Mouse (Mus musculus) liver, embryonic 12.5 days (tissue): Measurements from ENCODE around the gene Hpdl. TPM values are rescaled to one million over a fixed set of nuclear protein-coding genes. Genes with fewer than 3 reads are reported as not detected.
"Not testable (repeated sequence)": the region's sequence is repeated elsewhere in the genome, so short reads cannot be mapped to it uniquely, and the experiment has no call there.

Experiments
- ATAC-seq: fragments of 200-750 bp; cut with Nextera tagmentation; 2 replicates; pipeline ENCODE4 v1.8.0; 2017; ENCODE audit warnings: moderate number of reproducible peaks, mild to moderate bottlenecking, moderate library complexity
- H3K27ac ChIP-seq: fragments of 300-500 bp; sonication (generic); 2 replicates; pipeline ENCODE4 v1.5.1; 2016; ENCODE audit warnings: mild to moderate bottlenecking
- H3K27me3 ChIP-seq: fragments of 300-500 bp; sonication (generic); replicated peaks from 2 replicates; pipeline ENCODE4 v1.6.1; 2016; ENCODE audit warnings: mild to moderate bottlenecking, moderate library complexity
- H3K36me3 ChIP-seq: fragments of 300-500 bp; sonication (generic); 2 replicates; pipeline ENCODE4 v1.6.1; 2016; ENCODE audit warnings: mild to moderate bottlenecking, moderate library complexity
- H3K4me1 ChIP-seq: fragments of 300-500 bp; sonication (generic); 2 replicates; pipeline ENCODE4 v1.6.1; 2016
- H3K4me2 ChIP-seq: fragments of 300-500 bp; sonication (generic); 2 replicates; pipeline ENCODE4 v1.6.1; 2016; ENCODE audit warnings: mild to moderate bottlenecking, moderate library complexity
- H3K4me3 ChIP-seq: fragments of 300-500 bp; sonication (generic); 2 replicates; pipeline ENCODE4 v1.5.1; 2016; ENCODE audit warnings: mild to moderate bottlenecking, moderate library complexity
- H3K9ac ChIP-seq: fragments of 300-500 bp; sonication (generic); 2 replicates; pipeline ENCODE4 v1.6.1; 2016; ENCODE audit warnings: mild to moderate bottlenecking, moderate library complexity
- H3K9me3 ChIP-seq: fragments of 300-500 bp; sonication (generic); replicated peaks from 2 replicates; pipeline ENCODE4 v1.6.1; 2016; ENCODE audit warnings: mild to moderate bottlenecking, moderate library complexity
- WGBS: fragments of 180-500 bp; shearing (Covaris S2); methylation state at CpG from one replicate; pipeline ENCODE4 v1.1.7; 2016; ENCODE audit not compliant: insufficient replicate concordance; 5-methylcytosine and 5-hydroxymethylcytosine counted together
- polyA plus RNA-seq: library from polyadenylated mRNA; unstranded; fragments of >200 nt; fragmentation: Nextera tagmentation; extraction: Ambion mirVana; gene quantifications from 2 replicates; pipeline ENCODE4 v1.2.1, GENCODE M21; 2016

The Hpdl gene
- polyA plus RNA-seq = 0.49 and 0.75 TPM in 2 replicates

DNA sequence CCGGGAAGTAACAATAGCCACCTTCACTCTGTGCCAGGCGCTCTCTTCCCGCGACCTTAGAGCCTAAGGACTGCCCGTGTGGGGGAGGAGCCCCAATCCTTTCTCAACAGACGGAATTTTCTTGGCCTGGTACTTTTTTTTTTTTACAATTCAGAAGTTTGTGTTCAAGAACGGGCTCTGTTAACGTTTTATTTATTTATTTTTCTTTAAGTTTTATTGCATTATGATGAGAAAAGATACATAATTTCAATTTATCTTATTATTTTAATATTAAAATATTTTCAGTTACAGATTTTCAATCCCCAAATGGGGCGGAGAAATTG, at the start of gene Hpdl:
TSS of gene Hpdl (minus strand) at position 14 of the 323 bp plus-strand sequence.
- 11% methylated on average over 9 of the region's 9 CpGs for WGBS
- Histone ChIP-seq H3K9ac (peak within 1 kb of the TSS; percentile 65), H3K4me2 (peak within 1 kb of the TSS; percentile 92), H3K27me3 (peaks cover 32% of the 10 kb centered on the region), H3K36me3 (peaks cover 7% of the 10 kb centered on the region), H3K9me3 (no peaks in the 10 kb centered on the region), H3K4me1 (peaks cover 50% of the 10 kb centered on the region), H3K4me3 (peak within 1 kb of the TSS; percentile 62), H3K27ac (no peak within 1 kb of the TSS)
- no peak for ATAC-seq

DNA sequence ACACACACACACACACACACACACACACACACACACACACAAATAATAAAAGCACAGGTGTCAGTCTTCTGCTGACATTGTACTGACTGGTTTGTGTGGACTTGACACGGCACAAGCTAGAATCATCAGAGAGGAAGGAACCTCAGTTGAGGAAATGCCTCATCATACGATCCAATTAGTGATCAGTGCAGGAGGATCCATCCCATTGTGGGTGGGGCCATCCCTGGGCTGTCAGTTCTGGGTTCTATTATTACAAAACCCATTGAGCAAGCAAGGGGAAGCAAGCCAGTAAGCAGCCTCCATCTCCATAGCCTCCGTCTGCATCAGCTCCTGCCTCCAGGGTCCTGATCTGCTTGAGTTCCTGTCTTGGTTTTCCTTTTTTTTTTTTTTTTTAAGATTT, 48.4 kb upstream of the Hpdl start:
- no peak overlapping the region for H3K4me2 ChIP-seq
- H3K4me3 ChIP-seq = no peak overlapping the region
- H3K27ac ChIP-seq = no peak overlapping the region
- WGBS = 27% methylated on average over 3 of the region's 3 CpGs
- H3K27me3 ChIP-seq = peaks cover 30% of the 10 kb centered on the region
- no peak overlapping the region for H3K9ac ChIP-seq
- no peak for ATAC-seq
- no peaks in the 10 kb centered on the region for H3K4me1 ChIP-seq
- H3K36me3 ChIP-seq = no peaks in the 10 kb centered on the region
- H3K9me3 ChIP-seq = no peaks in the 10 kb centered on the region

DNA sequence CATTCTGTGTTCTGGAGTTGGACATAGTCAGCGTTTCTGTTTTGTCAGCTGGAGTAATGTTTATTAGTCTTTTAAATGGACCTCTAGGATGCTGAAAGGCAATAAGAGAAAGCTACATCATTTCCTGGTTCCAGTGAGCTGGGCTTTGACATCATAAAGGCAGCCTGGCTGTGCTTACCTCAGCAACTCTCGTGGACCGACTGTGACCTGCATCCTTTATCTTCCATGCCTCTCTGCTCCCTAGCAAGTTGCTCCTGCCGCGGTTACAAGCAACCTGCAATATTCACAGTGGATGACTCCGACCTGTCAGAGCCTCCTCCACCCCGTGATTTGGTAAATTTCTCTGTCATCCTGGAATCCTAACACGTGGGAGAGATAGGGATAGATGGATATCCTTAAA, 40.5 kb upstream of the Hpdl start:
- WGBS = 52% methylated on average over 8 of the region's 8 CpGs
- Histone ChIP-seq H3K9ac (no peak overlapping the region), H3K27ac (no peak overlapping the region), H3K9me3 (no peaks in the 10 kb centered on the region), H3K4me3 (no peak overlapping the region), H3K36me3 (no peaks in the 10 kb centered on the region), H3K4me1 (no peaks in the 10 kb centered on the region), H3K4me2 (no peak overlapping the region), H3K27me3 (peaks cover 35% of the 10 kb centered on the region)
- no peak for ATAC-seq

DNA sequence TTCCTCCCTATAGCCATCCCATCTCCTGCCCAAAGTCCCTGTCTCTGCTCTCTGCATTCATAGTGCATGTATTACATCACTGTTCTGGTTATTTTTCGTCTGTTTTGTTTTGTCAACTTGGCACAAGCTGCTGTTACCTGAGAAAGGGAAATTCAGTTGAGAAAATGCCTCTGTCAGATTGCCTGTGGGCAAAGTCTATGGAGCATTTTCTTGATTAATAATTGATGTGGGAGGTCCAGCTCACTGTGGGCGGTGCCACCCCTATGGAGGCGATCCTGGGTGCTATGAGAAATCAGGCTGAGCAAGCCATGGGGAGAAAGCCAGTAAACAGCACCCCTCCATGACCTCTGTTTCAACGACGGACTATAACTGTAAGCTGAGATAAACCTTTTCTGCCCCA, 38.2 kb upstream of the Hpdl start:
- H3K36me3 ChIP-seq = no peaks in the 10 kb centered on the region
- ATAC-seq = no peak
- no peak overlapping the region for H3K27ac ChIP-seq
- H3K9ac ChIP-seq = no peak overlapping the region
- H3K9me3 ChIP-seq = no peaks in the 10 kb centered on the region
- H3K4me3 ChIP-seq = no peak overlapping the region
- H3K4me2 ChIP-seq = no peak overlapping the region
- 52% methylated on average over 5 of the region's 5 CpGs for WGBS
- peaks cover 33% of the 10 kb centered on the region for H3K27me3 ChIP-seq
- no peaks in the 10 kb centered on the region for H3K4me1 ChIP-seq

DNA sequence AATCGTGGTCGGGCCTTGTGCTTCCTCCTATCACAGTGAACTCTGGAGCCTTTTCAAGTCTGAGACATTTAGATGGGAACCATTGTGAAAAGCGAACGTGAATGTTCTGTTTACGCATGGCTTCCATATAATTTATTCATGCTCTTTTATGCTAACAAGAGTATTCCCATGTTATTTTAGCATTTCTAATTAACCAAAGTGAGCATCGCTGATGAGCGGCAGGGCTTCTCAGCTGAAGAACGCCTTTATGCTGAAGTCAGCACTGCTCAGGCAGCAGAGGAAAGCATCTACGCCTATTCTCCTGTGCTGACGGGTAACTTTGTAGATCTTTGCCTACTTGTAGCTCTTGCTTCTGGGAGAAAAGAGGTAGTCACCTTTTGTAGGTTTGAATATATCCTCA, 35.7 kb upstream of the Hpdl start:
- 77% methylated on average over 10 of the region's 10 CpGs for WGBS
- no peaks in the 10 kb centered on the region for H3K36me3 ChIP-seq

DNA sequence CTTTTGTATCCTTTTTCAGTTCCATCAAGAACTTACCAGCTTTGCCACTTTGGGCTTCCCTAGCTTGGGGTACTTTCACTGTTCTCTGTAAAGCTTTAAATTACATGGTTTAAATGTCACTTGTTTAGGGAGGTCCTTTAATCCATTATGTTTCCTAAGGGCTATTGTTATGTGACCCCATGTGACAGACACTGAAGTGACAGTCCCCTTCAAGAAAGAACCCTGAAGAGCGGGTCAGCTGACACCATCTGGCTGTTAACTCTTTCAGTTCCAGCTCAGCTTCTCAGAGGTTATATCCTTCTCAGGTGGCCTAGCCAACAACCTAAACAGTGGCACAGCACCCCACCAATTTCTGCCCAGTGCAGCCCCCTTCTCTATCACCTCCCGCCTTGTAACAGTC, 32.8 kb upstream of the Hpdl start:
- Histone ChIP-seq H3K27ac (no peak overlapping the region), H3K36me3 (no peaks in the 10 kb centered on the region), H3K4me1 (no peaks in the 10 kb centered on the region), H3K9ac (no peak overlapping the region), H3K27me3 (0 out of 2 replicates have a peak, but pooled peaks cover 12% of the 10 kb centered on the region), H3K4me2 (no peak overlapping the region), H3K4me3 (no peak overlapping the region), H3K9me3 (no peaks in the 10 kb centered on the region)
- no peak for ATAC-seq
- WGBS = 39% methylated on average over 2 of the region's 2 CpGs

More for the DNA sequence above, 35.7 kb upstream of the Hpdl start:
- no peak overlapping the region for H3K4me3 ChIP-seq
- H3K4me2 ChIP-seq = no peak overlapping the region
- no peaks in the 10 kb centered on the region for H3K4me1 ChIP-seq
- no peak overlapping the region for H3K9ac ChIP-seq
- no peak for ATAC-seq
- no peak overlapping the region for H3K27ac ChIP-seq
- H3K27me3 ChIP-seq = peaks cover 18% of the 10 kb centered on the region
- H3K9me3 ChIP-seq = no peaks in the 10 kb centered on the region

DNA sequence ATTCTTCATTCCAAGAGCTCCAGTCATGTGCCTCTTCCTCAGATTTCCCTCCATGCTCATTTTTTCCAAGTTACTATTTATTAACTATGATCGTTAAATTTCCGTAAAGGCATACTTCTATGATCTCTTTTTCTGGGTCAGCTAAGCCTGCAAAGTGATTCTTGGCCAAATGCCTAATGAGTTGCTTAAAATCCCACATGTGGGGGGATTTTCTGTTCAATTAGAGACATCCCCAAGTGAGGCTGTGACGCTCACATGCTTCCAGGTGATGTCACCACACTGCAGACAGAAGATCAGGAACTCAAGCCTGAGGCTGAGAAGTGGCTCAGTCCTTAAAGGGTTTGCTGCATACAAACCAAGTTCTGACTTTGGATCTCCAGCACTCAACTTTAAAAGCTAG, 28.4 kb upstream of the Hpdl start:
- WGBS = 70% methylated on average over 3 of the region's 3 CpGs
- H3K9ac ChIP-seq = no peak overlapping the region
- no peak overlapping the region for H3K4me3 ChIP-seq
- no peak for ATAC-seq
- no peak overlapping the region for H3K27ac ChIP-seq
- no peaks in the 10 kb centered on the region for H3K4me1 ChIP-seq
- no peaks in the 10 kb centered on the region for H3K36me3 ChIP-seq
- no peaks in the 10 kb centered on the region for H3K9me3 ChIP-seq
- H3K27me3 ChIP-seq = peaks cover 17% of the 10 kb centered on the region; the same call in 1 of the 2 replicates
- H3K4me2 ChIP-seq = no peak overlapping the region

DNA sequence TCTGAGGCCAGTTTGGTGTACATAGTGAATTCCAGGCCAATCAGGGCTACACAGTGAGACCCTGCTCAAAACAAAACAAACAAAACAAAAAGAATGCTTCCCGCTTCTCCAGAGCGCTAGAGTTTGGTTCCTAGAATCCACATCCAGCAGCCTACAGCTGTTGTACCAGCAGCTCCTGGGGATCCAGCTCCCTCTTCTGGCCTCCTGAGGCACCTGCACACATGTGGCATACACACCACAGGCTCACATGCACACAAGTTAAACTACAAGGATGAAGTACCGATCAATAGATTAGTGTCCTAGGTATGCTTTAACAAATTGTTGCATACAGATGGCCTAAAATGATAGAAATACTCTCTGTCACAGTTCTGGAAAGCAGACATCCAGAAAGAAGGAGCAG, 22.8 kb upstream of the Hpdl start:
- 85% methylated on average over 3 of the region's 3 CpGs for WGBS
- peaks cover 41% of the 10 kb centered on the region for H3K27me3 ChIP-seq
- no peaks in the 10 kb centered on the region; the same call in 1 of the 2 replicates for H3K9me3 ChIP-seq
- H3K27ac ChIP-seq = no peak overlapping the region
- H3K9ac ChIP-seq = no peak overlapping the region
- no peaks in the 10 kb centered on the region for H3K4me1 ChIP-seq
- no peaks in the 10 kb centered on the region for H3K36me3 ChIP-seq
- no peak overlapping the region for H3K4me2 ChIP-seq
- no peak overlapping the region for H3K4me3 ChIP-seq
- ATAC-seq = no peak

DNA sequence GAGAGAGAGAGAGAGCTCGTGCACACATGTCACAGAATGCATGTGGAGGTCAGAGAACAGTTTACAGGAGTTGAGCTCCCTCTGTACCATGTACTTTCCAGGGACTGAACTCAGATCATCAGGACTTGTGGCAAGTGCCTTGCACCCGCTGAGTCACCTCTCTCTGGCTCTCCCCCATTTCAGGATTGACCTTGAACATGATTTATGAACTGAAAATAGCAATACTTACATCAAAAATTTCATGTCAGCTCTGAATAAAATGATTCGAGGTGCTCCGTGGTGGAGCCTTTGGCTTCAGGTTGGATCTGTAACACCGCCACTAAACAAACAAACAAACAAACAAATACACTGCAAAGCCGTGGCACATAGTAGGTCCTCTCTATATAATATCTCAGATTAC, 19.3 kb upstream of the Hpdl start:
- no peaks in the 10 kb centered on the region; the same call in 1 of the 2 replicates for H3K9me3 ChIP-seq
- no peak overlapping the region for H3K4me2 ChIP-seq
- WGBS = 56% methylated on average over 6 of the region's 6 CpGs
- no peak overlapping the region for H3K4me3 ChIP-seq
- no peak overlapping the region for H3K27ac ChIP-seq
- H3K27me3 ChIP-seq = peaks cover 46% of the 10 kb centered on the region
- ATAC-seq = no peak
- H3K4me1 ChIP-seq = no peaks in the 10 kb centered on the region
- H3K36me3 ChIP-seq = no peaks in the 10 kb centered on the region
- no peak overlapping the region for H3K9ac ChIP-seq

DNA sequence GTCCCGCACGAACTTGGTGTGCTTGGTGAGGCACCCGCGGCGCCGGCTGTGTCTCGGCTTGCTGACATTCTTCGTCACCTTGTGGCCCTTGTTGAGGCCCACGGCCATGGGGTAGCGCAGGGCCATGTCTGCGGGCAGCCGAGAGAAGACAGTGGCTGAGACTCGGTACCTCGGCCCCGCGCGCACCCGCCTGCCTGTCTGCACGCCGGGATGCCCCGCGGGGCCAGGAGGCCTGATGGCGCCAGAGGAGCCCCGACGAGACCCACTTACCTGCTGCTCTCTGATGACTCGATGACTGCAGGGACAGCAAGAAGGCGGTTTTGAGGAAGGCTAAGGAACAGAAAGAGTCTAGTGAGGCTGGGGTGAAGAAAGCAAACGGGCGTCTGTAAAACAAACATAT, 18.6 kb upstream of the Hpdl start:
- not testable (repeated sequence) for H3K27ac ChIP-seq, H3K4me2 ChIP-seq, H3K4me1 ChIP-seq, ATAC-seq, H3K4me3 ChIP-seq, H3K36me3 ChIP-seq, H3K9me3 ChIP-seq, H3K9ac ChIP-seq
- peaks cover 46% of the 10 kb centered on the region for H3K27me3 ChIP-seq
- WGBS = 22% methylated on average over 24 of the region's 29 CpGs

DNA sequence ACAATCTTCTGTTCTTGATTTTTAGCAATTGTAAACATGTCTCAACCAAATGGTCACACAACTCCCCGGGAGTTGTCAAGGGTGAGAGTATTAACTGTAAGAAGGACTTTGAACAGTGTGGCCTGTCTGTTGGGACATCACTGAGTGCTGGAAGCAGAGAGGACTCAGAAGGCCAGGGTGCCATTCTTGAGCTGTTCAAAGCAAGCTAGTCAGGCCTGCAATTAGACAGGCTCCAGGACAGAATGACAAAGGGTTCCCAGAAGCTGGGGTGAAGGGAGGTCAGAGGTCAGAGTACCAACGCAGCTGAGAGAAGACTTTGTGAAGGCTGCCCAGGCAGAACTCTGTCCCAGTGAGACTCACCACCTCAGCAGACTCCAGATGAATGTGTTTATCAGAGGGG, 17.5 kb upstream of the Hpdl start:
- Histone ChIP-seq H3K9ac (no peak overlapping the region), H3K9me3 (no peaks in the 10 kb centered on the region), H3K36me3 (no peaks in the 10 kb centered on the region), H3K4me2 (no peak overlapping the region), H3K27ac (no peak overlapping the region), H3K4me1 (no peaks in the 10 kb centered on the region), H3K4me3 (no peak overlapping the region), H3K27me3 (peaks cover 42% of the 10 kb centered on the region)
- 51% methylated on average over 2 of the region's 2 CpGs for WGBS
- no peak for ATAC-seq

DNA sequence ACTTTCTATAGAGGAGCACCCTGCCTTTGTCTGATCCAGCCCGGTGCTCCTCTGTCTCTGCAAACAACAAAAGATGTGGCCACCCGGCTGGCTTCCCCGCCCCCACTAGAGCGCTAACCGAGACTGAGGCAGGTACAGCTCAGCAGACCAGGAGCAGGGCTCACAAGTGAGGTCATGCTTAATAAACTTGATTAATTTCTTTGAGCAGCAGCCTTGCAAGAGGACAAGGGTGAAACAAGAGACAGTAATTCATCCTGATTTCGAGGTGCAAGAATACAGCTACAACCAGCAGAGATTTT, 8.5 kb upstream of the Hpdl start:
- ATAC-seq = no peak
- H3K4me2 ChIP-seq = no peak overlapping the region
- H3K9ac ChIP-seq = no peak overlapping the region
- no peaks in the 10 kb centered on the region for H3K9me3 ChIP-seq
- H3K4me1 ChIP-seq = peaks cover 5% of the 10 kb centered on the region
- no peak overlapping the region for H3K27ac ChIP-seq
- WGBS = 45% methylated on average over 6 of the region's 6 CpGs
- no peak overlapping the region for H3K4me3 ChIP-seq
- no peaks in the 10 kb centered on the region for H3K36me3 ChIP-seq
- H3K27me3 ChIP-seq = no peaks in the 10 kb centered on the region; the same call in 1 of the 2 replicates

DNA sequence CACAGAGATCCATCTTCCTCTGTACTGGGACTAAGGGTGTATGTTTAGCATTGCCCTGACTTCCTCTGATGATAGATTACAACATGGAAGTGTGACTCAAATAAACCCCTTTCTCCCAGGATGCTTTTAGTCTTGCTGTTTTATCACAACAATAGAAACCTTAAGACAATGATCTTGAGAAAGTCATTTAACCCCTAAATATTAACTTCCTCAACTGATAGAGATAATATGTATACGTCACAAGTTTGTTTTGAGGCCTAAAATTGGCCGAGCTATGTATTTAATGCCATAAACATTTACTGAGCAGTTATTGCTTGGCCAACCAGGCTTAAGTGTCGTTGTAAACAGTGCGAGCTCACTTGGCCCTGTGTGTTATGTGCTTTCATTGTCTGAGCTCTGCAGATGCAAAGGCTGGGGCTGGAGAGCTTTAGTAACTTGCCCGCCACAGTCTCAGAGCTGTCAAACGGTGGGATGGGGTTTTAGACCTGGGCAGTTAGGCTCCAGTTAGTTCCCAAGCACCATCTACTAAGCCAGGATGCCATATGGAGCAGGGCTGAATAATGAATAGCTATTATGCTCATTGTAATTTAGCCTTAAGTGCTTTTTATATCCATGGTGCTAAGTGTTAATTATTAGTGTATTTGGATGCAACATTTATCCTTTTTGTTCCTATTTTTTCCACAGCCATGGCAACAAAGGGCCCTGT, 8.0 kb upstream of the Hpdl start:
- 60% methylated on average over 6 of the region's 6 CpGs for WGBS
- ATAC-seq = no peak
- no peaks in the 10 kb centered on the region; the same call in 1 of the 2 replicates for H3K27me3 ChIP-seq

More for the DNA sequence above, 8.0 kb upstream of the Hpdl start:
- H3K27ac ChIP-seq = no peak overlapping the region
- H3K4me3 ChIP-seq = no peak overlapping the region
- no peaks in the 10 kb centered on the region for H3K36me3 ChIP-seq
- H3K9me3 ChIP-seq = no peaks in the 10 kb centered on the region
- no peak overlapping the region for H3K9ac ChIP-seq
- peaks cover 8% of the 10 kb centered on the region for H3K4me1 ChIP-seq
- no peak overlapping the region for H3K4me2 ChIP-seq
